Mouse (Mus musculus): ENCODE data around the gene Gm11037. TPM values are rescaled to one million over a fixed set of nuclear protein-coding genes. Genes with fewer than 3 reads are reported as not detected.

Gm11037 gene
- polyA plus RNA-seq, 1 experiment from 2014 or later = not detected

Other genes with a start within 250 kb of the Gm11037 start
- 92.5 and 99.6 TPM in 2 replicates for gene 4930402H24Rik, start 227.1 kb upstream of the Gm11037 start, polyA plus RNA-seq (2014; fragmentation: Nextera tagmentation; extraction: Ambion mirVana)
- gene Atrn, start 227.0 kb upstream of the Gm11037 start, polyA plus RNA-seq (2014; fragmentation: Nextera tagmentation; extraction: Ambion mirVana) = 22.7 and 22.9 TPM in 2 replicates
- 49.2 and 50.8 TPM in 2 replicates for gene Gfra4, start 90.4 kb upstream of the Gm11037 start, polyA plus RNA-seq (2014; fragmentation: Nextera tagmentation; extraction: Ambion mirVana)
- gene Adam33, start 69.7 kb upstream of the Gm11037 start, polyA plus RNA-seq (2014; fragmentation: Nextera tagmentation; extraction: Ambion mirVana) = 0.81 and 1.4 TPM in 2 replicates
- 0.27 and 0.39 TPM in 2 replicates for gene Siglec1, start 46.7 kb upstream of the Gm11037 start, polyA plus RNA-seq (2014; fragmentation: Nextera tagmentation; extraction: Ambion mirVana)
- gene Hspa12b, start 6.2 kb upstream of the Gm11037 start, polyA plus RNA-seq (2014; fragmentation: Nextera tagmentation; extraction: Ambion mirVana) = 2.2 and 3.3 TPM in 2 replicates
- 87.3 and 88.5 TPM in 2 replicates for gene 1700037H04Rik, start 26.6 kb downstream of the Gm11037 start, polyA plus RNA-seq (2014; fragmentation: Nextera tagmentation; extraction: Ambion mirVana)
- gene Cenpb, start 46.6 kb downstream of the Gm11037 start, polyA plus RNA-seq (2014; fragmentation: Nextera tagmentation; extraction: Ambion mirVana) = 9.3 and 10.3 TPM in 2 replicates
- gene Cdc25b, start 53.5 kb downstream of the Gm11037 start, polyA plus RNA-seq (2014; fragmentation: Nextera tagmentation; extraction: Ambion mirVana) = 26.9 and 27.6 TPM in 2 replicates
- gene Spef1, start 53.8 kb downstream of the Gm11037 start, polyA plus RNA-seq (2014; fragmentation: Nextera tagmentation; extraction: Ambion mirVana) = 11.5 and 11.8 TPM in 2 replicates
- gene Ap5s1, start 73.6 kb downstream of the Gm11037 start, polyA plus RNA-seq (2014; fragmentation: Nextera tagmentation; extraction: Ambion mirVana) = 32.1 and 39.7 TPM in 2 replicates
- gene Mavs, start 100.6 kb downstream of the Gm11037 start, polyA plus RNA-seq (2014; fragmentation: Nextera tagmentation; extraction: Ambion mirVana) = 5.8 and 7.7 TPM in 2 replicates
- gene Pank2, start 129.0 kb downstream of the Gm11037 start, polyA plus RNA-seq (2014; fragmentation: Nextera tagmentation; extraction: Ambion mirVana) = 31.5 and 35.1 TPM in 2 replicates
- gene Rnf24, start 219.4 kb downstream of the Gm11037 start, polyA plus RNA-seq (2014; fragmentation: Nextera tagmentation; extraction: Ambion mirVana) = 17.4 and 18.0 TPM in 2 replicates

All from hindbrain, embryonic 14.5 days (tissue).